Mouse (Mus musculus): ENCODE measurements around the gene Ankrd65.

The Ankrd65 gene

GRCm38 (mm10) chr4:155821025-155821424 is 30.8 kb downstream of the Ankrd65 start:
- peak in 1 of 2 experiments; percentile 61 for DNase-seq

- no peak for DNase-seq
Observed at GRCm38 (mm10) chr4:155823443-155823842, 33.2 kb downstream of the Ankrd65 start.

GRCm38 (mm10) chr4:155829866-155830265 is 39.6 kb downstream of the Ankrd65 start:
- DNase-seq: no peak

- DNase-seq: no peak
Observed at GRCm38 (mm10) chr4:155830596-155830995, 40.4 kb downstream of the Ankrd65 start.

GRCm38 (mm10) chr4:155831205-155831766 is 41.0 kb downstream of the Ankrd65 start, which contains the start of gene Aurkaip1:
Gene Aurkaip1, plus strand, starts transcription at chr4:155831272.
- peak; percentile 98 to 99 for DNase-seq

- DNase-seq: peak in 1 of 2 experiments; percentile 56
Observed at GRCm38 (mm10) chr4:155831831-155832230, 41.6 kb downstream of the Ankrd65 start.

- DNase-seq: peak in 1 of 2 experiments; percentile 20
Observed at GRCm38 (mm10) chr4:155832321-155832720, 42.1 kb downstream of the Ankrd65 start.

GRCm38 (mm10) chr4:155833234-155833633 is 43.0 kb downstream of the Ankrd65 start:
- no peak for DNase-seq

GRCm38 (mm10) chr4:155833836-155834235 is 43.6 kb downstream of the Ankrd65 start:
- peak; percentile 73 to 88 for DNase-seq

GRCm38 (mm10) chr4:155837404-155838010 is 47.3 kb downstream of the Ankrd65 start:
- peak in 1 of 2 experiments; percentile 28 for DNase-seq

GRCm38 (mm10) chr4:155838187-155839153 is 48.2 kb downstream of the Ankrd65 start:
- DNase-seq: peak in 1 of 2 experiments; percentile 7

- DNase-seq: peak in 1 of 2 experiments; percentile 43
Observed at GRCm38 (mm10) chr4:155839483-155839910, 49.3 kb downstream of the Ankrd65 start, which contains the start of gene Mxra8. Gene Mxra8, plus strand, starts transcription at chr4:155839680.

- DNase-seq: no peak
Observed at GRCm38 (mm10) chr4:155840076-155841002, 50.1 kb downstream of the Ankrd65 start.

GRCm38 (mm10) chr4:155841003-155841454 is 50.8 kb downstream of the Ankrd65 start:
- DNase-seq: peak in 1 of 2 experiments; percentile 53

- peak; percentile 50 to 66 for DNase-seq
Observed at GRCm38 (mm10) chr4:155841651-155842270, 51.5 kb downstream of the Ankrd65 start.

- no peak for DNase-seq
Observed at GRCm38 (mm10) chr4:155843231-155843630, 53.0 kb downstream of the Ankrd65 start.

- DNase-seq: peak; percentile 98 to 99
Observed at GRCm38 (mm10) chr4:155846871-155847578, 56.8 kb downstream of the Ankrd65 start, which contains the start of gene Dvl1. Gene Dvl1, plus strand, starts transcription at chr4:155847402.

- DNase-seq: peak; percentile 66 to 71
Observed at GRCm38 (mm10) chr4:155847591-155848352, 57.5 kb downstream of the Ankrd65 start.

GRCm38 (mm10) chr4:155848434-155849095 is 58.3 kb downstream of the Ankrd65 start:
- no peak for DNase-seq
